Mouse (Mus musculus) heart, embryonic 13.5 days (tissue): ENCODE data around the gene B430305J03Rik. TPM values are rescaled to one million over a fixed set of nuclear protein-coding genes. Genes with fewer than 3 reads are reported as not detected.

Experiments
- ATAC-seq: fragments of 200-750 bp; cut with Nextera tagmentation; 2 replicates; pipeline ENCODE4 v1.8.0; 2017; ENCODE audit warnings: moderate TSS enrichment; ENCODE audit not compliant: insufficient number of reproducible peaks, low FRiP score, low TSS enrichment; ENCODE audit errors: extremely low read depth
- H3K27ac ChIP-seq: fragments of 300-500 bp; sonication (generic); replicated peaks from 2 replicates; pipeline ENCODE4 v1.5.1; 2015; ENCODE audit warnings: moderate library complexity, mild to moderate bottlenecking, inconsistent platforms
- H3K27me3 ChIP-seq: fragments of 300-500 bp; sonication (generic); replicated peaks from 2 replicates; pipeline ENCODE4 v1.6.1; 2015; ENCODE audit warnings: mild to moderate bottlenecking, inconsistent platforms
- H3K36me3 ChIP-seq: fragments of 300-500 bp; sonication (generic); 2 replicates; pipeline ENCODE4 v1.6.1; 2015; ENCODE audit warnings: mild to moderate bottlenecking, inconsistent platforms
- H3K4me1 ChIP-seq: fragments of 300-500 bp; sonication (generic); 2 replicates; pipeline ENCODE4 v1.6.1; 2015; ENCODE audit warnings: inconsistent platforms
- H3K4me2 ChIP-seq: fragments of 300-500 bp; sonication (generic); 2 replicates; pipeline ENCODE4 v1.6.1; 2015; ENCODE audit warnings: inconsistent platforms, mild to moderate bottlenecking, moderate library complexity
- H3K4me3 ChIP-seq: fragments of 300-500 bp; sonication (generic); 2 replicates; pipeline ENCODE4 v1.5.1; 2015; ENCODE audit warnings: moderate library complexity, mild to moderate bottlenecking, inconsistent platforms
- H3K9ac ChIP-seq: fragments of 300-500 bp; sonication (generic); 2 replicates; pipeline ENCODE4 v1.6.1; 2015; ENCODE audit warnings: inconsistent platforms, mild to moderate bottlenecking, moderate library complexity
- H3K9me3 ChIP-seq: fragments of 300-500 bp; sonication (generic); 2 replicates; pipeline ENCODE4 v1.6.1; 2016; ENCODE audit warnings: inconsistent platforms
- WGBS: fragments of 180-500 bp; shearing (Covaris S2); methylation state at CpG from one replicate; pipeline ENCODE4 v1.1.7; 2015; ENCODE audit warnings: mixed read lengths; 5-methylcytosine and 5-hydroxymethylcytosine counted together
- polyA plus RNA-seq: library from polyadenylated mRNA; unstranded; fragments of >200 nt; fragmentation: Nextera tagmentation; extraction: Ambion mirVana; gene quantifications from 2 replicates; pipeline ENCODE4 v1.2.1, GENCODE M21; 2015

B430305J03Rik gene
- polyA plus RNA-seq = not detected in 2 replicates

DNA sequence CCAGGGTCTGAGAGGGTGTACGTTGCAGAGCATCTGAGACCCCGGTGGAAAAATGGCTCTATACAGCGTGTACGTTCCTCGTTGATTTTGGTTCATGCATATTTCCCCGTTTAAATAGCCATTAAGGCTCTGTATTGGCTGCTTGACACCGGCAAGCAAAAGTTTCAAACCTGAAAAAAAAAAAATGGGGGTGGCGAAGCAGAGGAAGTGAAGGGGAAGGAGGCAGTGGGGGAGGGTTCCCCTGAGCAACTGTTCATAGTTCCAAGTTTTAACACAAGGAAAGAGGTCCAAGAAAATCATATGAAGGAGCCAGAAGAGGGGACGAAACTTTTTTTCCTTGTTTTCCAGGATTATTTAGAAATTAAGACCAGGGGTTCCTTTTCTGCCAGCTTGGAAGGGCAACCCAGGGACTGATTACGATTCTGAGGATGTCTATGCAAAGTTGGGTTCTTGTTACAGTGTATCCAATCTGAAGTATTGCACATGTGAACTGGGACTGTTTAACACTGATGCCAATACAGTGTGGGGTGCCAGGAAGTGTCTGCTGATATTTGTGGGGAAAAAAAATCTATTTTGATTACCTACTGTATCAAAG is at the start of gene B430305J03Rik:
TSS of gene B430305J03Rik (minus strand) at position 173 of the 595 bp plus-strand sequence.
- Histone ChIP-seq H3K36me3 (peaks cover 3% of the 10 kb centered on the region), H3K27me3 (no peaks in the 10 kb centered on the region), H3K4me3 (peak within 1 kb of the TSS; percentile 84), H3K4me2 (peak within 1 kb of the TSS; percentile 86), H3K9me3 (no peaks in the 10 kb centered on the region), H3K4me1 (peaks cover 34% of the 10 kb centered on the region), H3K27ac (peak within 1 kb of the TSS; percentile 82), H3K9ac (peak within 1 kb of the TSS; percentile 91)
- ATAC-seq = no peak
- WGBS = 3% methylated on average over 10 of the region's 10 CpGs

DNA sequence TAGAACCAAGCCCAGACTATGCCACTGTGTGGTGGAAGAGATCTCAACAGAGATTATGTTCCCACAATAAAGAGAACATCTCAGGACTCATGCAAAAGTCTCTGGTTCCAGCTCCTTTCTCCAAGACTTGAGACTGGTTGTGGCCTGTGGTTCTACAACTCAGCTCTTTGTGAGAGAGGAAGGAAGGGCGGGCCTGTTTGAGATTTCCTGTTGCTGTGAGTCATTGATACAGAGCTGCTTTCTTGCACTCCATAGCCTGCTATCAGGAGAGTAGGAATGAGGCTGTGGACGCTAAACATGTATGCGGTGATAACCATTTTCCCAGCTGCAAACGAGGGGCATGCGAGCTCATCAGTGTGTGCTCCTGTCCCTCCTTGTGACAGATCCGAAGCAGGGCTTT is 43.9 kb upstream of the B430305J03Rik start:
- no peaks in the 10 kb centered on the region for H3K27me3 ChIP-seq
- ATAC-seq = no peak
- no peak overlapping the region for H3K4me2 ChIP-seq
- H3K4me3 ChIP-seq = no peak overlapping the region
- H3K9me3 ChIP-seq = no peaks in the 10 kb centered on the region
- WGBS = 33% methylated on average over 6 of the region's 6 CpGs
- no peaks in the 10 kb centered on the region for H3K36me3 ChIP-seq
- no peaks in the 10 kb centered on the region for H3K4me1 ChIP-seq
- peak overlapping the region; percentile 57 for H3K27ac ChIP-seq
- no peak overlapping the region for H3K9ac ChIP-seq

DNA sequence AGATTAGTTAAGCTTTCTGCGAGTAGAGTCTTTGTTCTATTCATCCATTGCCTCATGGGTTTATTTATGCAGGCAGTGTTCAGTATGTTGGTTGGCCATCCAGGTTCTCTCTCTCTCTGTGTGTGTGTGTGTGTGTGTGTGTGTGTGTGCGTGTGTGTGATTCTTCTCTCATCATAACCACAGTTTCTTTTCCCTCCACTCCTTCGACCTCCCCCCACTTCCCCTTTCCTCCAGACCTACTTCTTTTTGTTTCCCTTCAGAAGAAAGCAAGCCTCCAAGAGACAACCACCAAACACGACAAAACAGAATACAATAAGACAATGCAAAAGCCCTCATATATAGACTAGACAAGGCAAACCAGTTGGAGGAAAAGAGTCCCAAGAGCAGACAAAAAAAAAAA is 41.2 kb upstream of the B430305J03Rik start:
- no peak for ATAC-seq
- no peak overlapping the region for H3K27ac ChIP-seq
- no peaks in the 10 kb centered on the region for H3K36me3 ChIP-seq
- no peaks in the 10 kb centered on the region for H3K4me1 ChIP-seq
- H3K4me3 ChIP-seq = no peak overlapping the region
- H3K9ac ChIP-seq = no peak overlapping the region
- H3K27me3 ChIP-seq = no peaks in the 10 kb centered on the region
- H3K9me3 ChIP-seq = no peaks in the 10 kb centered on the region
- no peak overlapping the region for H3K4me2 ChIP-seq
- 74% methylated on average over 4 of the region's 4 CpGs for WGBS

DNA sequence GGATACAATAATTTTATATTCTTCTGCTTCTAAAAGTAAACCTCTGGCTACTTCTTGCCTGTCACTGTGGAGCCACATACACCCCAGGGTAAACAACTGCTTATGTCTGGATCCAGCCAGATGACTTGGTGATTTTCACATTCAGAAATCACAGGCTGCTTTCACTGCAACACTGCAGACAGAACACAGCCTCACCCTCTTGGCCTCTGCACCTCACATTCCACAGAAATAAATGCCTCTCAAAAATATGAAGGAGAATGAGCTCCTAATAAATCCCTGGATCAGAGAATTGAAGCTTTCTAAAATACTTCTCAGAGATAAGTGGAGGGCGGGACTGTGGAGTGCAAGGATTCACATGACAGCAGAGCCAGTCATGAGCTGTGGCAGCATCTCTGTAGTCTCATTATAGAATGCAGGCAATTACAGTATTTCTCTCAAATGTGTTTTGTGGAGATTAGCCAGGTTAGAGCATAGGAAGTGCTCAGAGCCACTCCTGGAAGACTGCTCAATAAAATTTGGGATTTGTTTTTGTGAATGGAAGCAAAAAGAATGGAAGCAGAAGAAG is 35.2 kb upstream of the B430305J03Rik start:
- H3K4me2 ChIP-seq = no peak overlapping the region
- H3K27ac ChIP-seq = peak overlapping the region; percentile 24; the same call in 1 of the 2 replicates
- H3K9ac ChIP-seq = no peak overlapping the region
- no peak for ATAC-seq
- no peak overlapping the region for H3K4me3 ChIP-seq
- 26% methylated on average over 1 of the region's 1 CpGs for WGBS
- H3K27me3 ChIP-seq = no peaks in the 10 kb centered on the region
- no peaks in the 10 kb centered on the region for H3K9me3 ChIP-seq
- H3K4me1 ChIP-seq = peaks cover 5% of the 10 kb centered on the region; the same call in 1 of the 2 replicates
- H3K36me3 ChIP-seq = no peaks in the 10 kb centered on the region

DNA sequence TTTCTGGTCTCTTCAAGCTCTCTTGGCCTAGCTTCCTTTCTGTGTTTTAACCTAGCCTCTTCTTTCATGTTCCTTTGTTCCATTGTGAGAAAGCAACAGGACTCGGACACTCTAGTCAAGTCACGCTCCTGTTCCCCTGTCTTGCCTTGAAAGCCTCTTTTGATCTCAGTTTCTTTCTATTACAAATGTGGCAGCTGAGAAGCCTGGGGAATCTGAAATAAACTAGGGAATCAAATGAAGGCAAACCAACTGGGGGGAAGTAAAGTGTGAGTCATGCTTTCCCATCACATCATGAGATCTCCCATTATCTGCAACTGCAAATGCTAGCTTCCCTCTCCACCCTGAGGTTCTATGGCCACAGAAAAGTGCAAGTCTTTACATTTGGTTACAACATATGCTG is 31.0 kb upstream of the B430305J03Rik start:
- Histone ChIP-seq H3K4me2 (no peak overlapping the region), H3K9ac (no peak overlapping the region), H3K4me1 (peaks cover 8% of the 10 kb centered on the region; the same call in 1 of the 2 replicates), H3K27ac (no peak overlapping the region), H3K36me3 (no peaks in the 10 kb centered on the region), H3K27me3 (no peaks in the 10 kb centered on the region), H3K4me3 (no peak overlapping the region), H3K9me3 (no peaks in the 10 kb centered on the region)
- no peak for ATAC-seq
- 67% methylated on average over 2 of the region's 2 CpGs for WGBS

DNA sequence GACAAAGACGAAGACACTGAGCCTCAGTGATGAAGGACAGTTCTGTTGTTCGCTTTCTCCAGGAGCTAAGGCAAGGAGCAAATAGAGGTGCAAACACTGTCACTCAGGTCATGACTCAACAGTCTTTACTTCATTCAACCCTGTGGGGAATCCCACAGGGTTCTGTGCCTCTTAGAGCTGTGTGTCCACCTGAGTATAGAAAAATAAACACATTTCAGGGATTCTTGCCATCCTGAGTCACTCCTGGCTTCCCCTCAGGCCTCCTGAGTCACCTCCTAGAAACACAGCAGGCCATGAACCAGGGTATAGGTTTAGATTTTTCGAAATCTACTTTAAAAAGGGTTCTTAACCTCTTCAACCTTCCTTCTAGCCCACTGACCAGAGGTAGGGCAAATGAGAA is 29.6 kb upstream of the B430305J03Rik start:
- 70% methylated on average over 3 of the region's 3 CpGs for WGBS
- Histone ChIP-seq H3K27me3 (no peaks in the 10 kb centered on the region), H3K4me1 (peaks cover 13% of the 10 kb centered on the region), H3K27ac (no peak overlapping the region), H3K4me2 (no peak overlapping the region), H3K4me3 (no peak overlapping the region), H3K9me3 (no peaks in the 10 kb centered on the region), H3K36me3 (no peaks in the 10 kb centered on the region), H3K9ac (no peak overlapping the region)
- no peak for ATAC-seq

DNA sequence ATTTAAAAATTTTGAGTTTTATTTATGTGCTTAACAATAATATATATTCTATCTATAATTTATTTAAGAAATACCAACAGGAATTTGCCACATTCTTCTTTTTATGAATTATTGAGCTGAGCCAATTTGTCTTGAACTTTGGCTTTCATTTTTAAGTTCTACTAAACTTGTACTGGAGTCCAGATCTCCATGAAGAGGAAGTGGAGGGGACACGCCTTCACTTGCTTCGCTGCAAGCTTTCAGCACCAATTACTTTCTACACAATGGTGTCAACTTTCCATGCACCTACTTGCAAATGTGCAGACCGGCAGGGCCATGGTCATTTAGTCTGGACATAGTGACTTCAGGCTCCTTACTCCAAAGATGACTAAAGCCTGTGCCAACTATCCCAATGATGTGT is 27.8 kb upstream of the B430305J03Rik start:
- Histone ChIP-seq H3K9ac (no peak overlapping the region), H3K27ac (no peak overlapping the region), H3K4me2 (no peak overlapping the region), H3K9me3 (no peaks in the 10 kb centered on the region), H3K36me3 (no peaks in the 10 kb centered on the region), H3K27me3 (no peaks in the 10 kb centered on the region), H3K4me3 (no peak overlapping the region), H3K4me1 (peaks cover 13% of the 10 kb centered on the region)
- WGBS = 56% methylated on average over 3 of the region's 3 CpGs
- no peak for ATAC-seq

DNA sequence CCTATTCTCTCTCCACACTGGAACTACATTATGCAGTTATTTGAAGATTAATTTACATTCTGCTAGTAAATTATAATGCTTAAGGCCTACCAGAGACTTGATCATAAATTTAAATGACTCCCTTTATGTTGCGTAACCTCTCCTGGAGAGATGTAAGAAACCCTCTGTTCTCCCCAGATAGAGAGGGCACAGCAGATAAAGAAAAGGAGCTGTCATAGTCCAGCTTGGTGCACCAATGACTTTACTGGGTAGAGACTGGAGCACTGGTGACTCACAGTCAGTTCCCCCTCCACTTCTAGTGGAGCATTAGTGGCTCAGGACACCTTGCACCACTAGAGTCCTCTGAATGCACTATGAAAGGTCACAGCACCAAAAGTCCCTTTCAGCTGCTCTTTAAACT is 27.1 kb upstream of the B430305J03Rik start:
- H3K4me2 ChIP-seq = no peak overlapping the region
- H3K4me1 ChIP-seq = peaks cover 13% of the 10 kb centered on the region
- no peak overlapping the region for H3K9ac ChIP-seq
- WGBS = 83% methylated on average over 1 of the region's 1 CpGs
- H3K9me3 ChIP-seq = no peaks in the 10 kb centered on the region
- H3K27me3 ChIP-seq = no peaks in the 10 kb centered on the region
- H3K36me3 ChIP-seq = no peaks in the 10 kb centered on the region
- H3K4me3 ChIP-seq = no peak overlapping the region
- no peak for ATAC-seq
- no peak overlapping the region for H3K27ac ChIP-seq

DNA sequence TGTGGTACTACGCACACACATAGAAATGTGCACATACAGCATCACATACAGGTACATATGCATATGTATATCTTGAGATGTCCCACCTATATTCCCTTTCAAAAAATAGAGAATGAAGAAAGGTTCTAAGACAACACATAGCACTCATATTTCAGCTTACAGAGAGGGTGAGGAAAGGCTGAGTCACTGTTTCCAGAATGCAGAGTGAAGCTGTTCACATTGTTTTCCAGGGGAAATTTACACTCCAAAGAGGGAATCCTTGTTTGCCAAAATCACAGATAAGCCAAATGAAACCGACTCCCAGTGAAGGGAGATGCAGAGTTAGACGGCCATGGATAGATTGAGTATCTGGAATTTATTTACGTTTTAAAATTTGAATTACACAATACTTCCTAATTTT is 25.8 kb upstream of the B430305J03Rik start:
- Histone ChIP-seq H3K4me2 (no peak overlapping the region), H3K9me3 (no peaks in the 10 kb centered on the region)
- 42% methylated on average over 4 of the region's 4 CpGs for WGBS

DNA sequence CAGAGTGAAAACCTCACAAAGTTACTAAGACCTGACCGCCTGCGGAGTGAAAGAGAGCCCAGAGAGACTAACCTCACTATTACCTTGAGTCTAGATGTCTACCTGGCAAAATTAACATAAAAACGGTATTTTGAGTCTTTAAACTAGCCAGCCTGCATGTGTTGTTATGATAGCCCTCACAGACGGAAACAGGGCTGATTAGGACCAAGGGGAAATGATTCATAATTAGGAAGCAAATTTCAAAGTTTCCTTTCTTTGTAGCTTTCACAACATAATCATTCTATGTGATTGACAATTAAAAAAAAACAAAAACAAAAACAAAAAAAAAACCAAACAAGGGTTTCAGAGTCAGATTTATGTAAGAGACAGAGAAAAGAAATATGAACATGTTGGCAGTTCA is 20.6 kb upstream of the B430305J03Rik start:
- ATAC-seq = no peak
- 64% methylated on average over 4 of the region's 4 CpGs for WGBS
- H3K9ac ChIP-seq = no peak overlapping the region

More for the DNA sequence above, 25.8 kb upstream of the B430305J03Rik start:
- Histone ChIP-seq H3K36me3 (no peaks in the 10 kb centered on the region), H3K4me1 (peaks cover 13% of the 10 kb centered on the region), H3K27me3 (no peaks in the 10 kb centered on the region), H3K9ac (no peak overlapping the region), H3K27ac (no peak overlapping the region), H3K4me3 (no peak overlapping the region)
- ATAC-seq = no peak

DNA sequence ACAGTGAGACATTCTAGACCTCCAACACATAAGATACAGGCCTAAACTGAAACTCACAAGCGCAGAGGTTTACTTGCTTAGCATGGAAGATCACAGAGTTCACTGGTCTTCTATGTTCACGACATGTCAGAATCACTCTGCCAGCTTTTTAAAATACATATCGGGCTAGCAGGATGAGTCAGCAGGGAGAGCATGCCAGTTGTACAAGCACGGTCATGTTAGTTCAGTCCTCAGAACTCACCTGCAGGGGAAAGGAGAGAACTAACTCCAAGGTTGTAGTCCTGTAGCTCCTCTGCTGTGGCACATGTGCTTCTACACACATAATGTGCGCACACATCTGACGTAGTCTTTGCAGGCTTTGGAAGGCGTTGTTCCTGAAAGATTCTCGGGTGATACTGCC is 10.2 kb upstream of the B430305J03Rik start:
- no peak for ATAC-seq
- H3K27ac ChIP-seq = no peak overlapping the region
- H3K4me1 ChIP-seq = no peaks in the 10 kb centered on the region
- 82% methylated on average over 8 of the region's 8 CpGs for WGBS
- H3K4me3 ChIP-seq = no peak overlapping the region
- H3K27me3 ChIP-seq = no peaks in the 10 kb centered on the region
- no peak overlapping the region for H3K9ac ChIP-seq
- no peaks in the 10 kb centered on the region for H3K36me3 ChIP-seq
- no peak overlapping the region for H3K4me2 ChIP-seq
- H3K9me3 ChIP-seq = no peaks in the 10 kb centered on the region

More for the DNA sequence above, 20.6 kb upstream of the B430305J03Rik start:
- no peak overlapping the region for H3K4me2 ChIP-seq
- no peaks in the 10 kb centered on the region for H3K27me3 ChIP-seq
- no peaks in the 10 kb centered on the region for H3K36me3 ChIP-seq
- no peak overlapping the region for H3K4me3 ChIP-seq
- no peaks in the 10 kb centered on the region for H3K9me3 ChIP-seq
- H3K27ac ChIP-seq = no peak overlapping the region
- H3K4me1 ChIP-seq = peaks cover 6% of the 10 kb centered on the region

DNA sequence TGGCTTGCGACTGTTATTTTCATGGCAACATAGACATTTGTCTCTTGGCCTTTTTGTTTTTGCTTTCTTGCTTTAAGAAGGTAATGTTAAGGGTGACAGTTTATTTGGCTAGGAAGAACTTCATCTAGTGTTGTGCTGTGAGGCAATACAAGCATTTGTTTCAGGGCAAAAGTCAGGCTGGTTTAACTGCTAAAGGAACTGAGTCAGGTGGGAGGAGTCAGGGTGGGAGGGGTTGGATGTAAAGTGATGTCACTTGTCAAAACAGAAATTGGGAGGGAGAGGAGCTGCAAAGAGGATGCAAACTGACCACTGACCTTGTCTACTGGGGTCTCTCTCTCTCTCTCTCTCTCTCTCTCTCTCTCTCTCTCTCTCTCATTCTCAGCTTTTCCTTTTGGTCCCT is 2.7 kb upstream of the B430305J03Rik start:
- Histone ChIP-seq H3K9me3 (no peaks in the 10 kb centered on the region), H3K4me1 (peaks cover 26% of the 10 kb centered on the region), H3K4me3 (no peak overlapping the region), H3K9ac (no peak overlapping the region), H3K27me3 (no peaks in the 10 kb centered on the region), H3K27ac (no peak overlapping the region), H3K4me2 (no peak overlapping the region), H3K36me3 (peaks cover 3% of the 10 kb centered on the region)
- WGBS = 97% methylated on average over 1 of the region's 1 CpGs
- ATAC-seq = no peak
